Mouse (Mus musculus): ENCODE results near the gene Hes2.

DNA sequence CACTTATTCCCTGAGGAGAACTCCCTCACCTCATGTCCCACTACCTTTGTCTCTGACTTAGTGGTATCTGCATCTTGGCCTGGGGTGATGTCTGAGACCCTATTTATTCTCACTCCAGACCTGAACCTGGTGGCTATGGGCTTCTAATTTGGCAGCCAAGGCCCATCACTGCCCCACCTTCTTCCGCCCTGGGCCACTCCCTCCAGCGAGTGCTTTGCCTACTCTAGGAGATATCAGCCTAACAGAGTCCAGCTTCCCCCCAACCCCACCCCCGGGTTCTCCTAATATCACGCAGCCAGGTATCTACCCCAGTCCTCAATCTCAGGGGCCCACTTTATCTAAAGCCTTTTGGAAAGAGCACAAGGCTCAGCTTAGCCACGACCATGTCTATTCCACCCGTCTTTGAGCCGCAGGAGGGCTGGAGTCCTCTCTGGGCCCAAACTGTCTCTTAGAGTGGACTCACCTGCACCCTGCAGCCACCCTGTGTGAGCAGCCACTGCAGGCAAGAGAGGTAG lies 7.2 kb upstream of the Hes2 start:
- TF ChIP-seq EP300 (IDR thresholded peaks at IDR 0.05; ENCODE audit: insufficient read depth, low read depth, low read length) (no peak), CTCF (IDR thresholded peaks at IDR 0.05; ENCODE audit: low read depth, low read length) (no peak), POLR2A (IDR thresholded peaks at IDR 0.05; ENCODE audit: insufficient read depth, low read length) (no peak)
